Mouse (Mus musculus): ENCODE measurements at regions not wholly inside any gene's neighbourhood (a gene's known extent, or its start where the extent isn't known, plus 50 kb on each side); places are given as distances from the start of the nearest gene placed in this dataset.

DNA sequence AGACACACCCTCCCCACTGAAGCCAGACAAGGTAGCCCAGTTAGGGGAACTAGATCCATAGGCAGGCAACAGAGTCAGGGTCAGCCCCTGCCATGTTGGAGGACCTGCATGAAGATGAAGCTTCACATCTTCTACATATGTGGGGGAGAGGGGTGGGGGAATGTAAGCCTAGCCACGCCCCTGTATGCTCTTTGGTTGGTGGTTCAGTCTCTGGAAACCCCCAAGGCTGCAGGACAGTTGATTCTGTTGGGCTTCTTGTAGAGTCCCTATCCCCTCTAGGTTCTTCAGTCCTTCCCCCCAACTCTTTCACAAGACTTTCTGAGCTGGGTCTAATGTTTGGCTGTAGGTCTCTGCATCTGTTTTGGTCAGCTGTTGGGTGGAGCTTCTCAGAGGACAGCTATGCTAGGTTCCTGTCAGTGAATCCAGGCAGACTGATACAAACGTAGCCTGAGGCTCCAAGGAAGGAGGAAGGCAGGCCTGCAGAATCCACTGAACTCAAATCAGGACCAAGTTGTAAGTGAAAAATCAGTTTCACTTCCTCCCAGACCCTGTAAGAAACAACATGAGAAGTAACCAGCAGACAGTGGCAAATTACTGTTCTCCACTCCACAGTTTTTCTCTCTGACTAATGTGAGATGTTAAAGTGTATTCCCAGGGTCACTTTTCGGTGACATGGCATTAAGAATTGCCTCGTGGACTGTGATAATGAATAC is 476.9 kb downstream of the Arl4a start:
- TF ChIP-seq CTCF (IDR thresholded peaks at IDR 0.05; ENCODE audit: low read depth, low read length) (no peak), GATA1 (IDR thresholded peaks at IDR 0.05; ENCODE audit: borderline replicate concordance, low read length) (no peak), TAL1 (conservative IDR thresholded peaks at IDR 0.05; ENCODE audit: low read depth, low read length) (no peak), GATA2 (IDR thresholded peaks at IDR 0.05; ENCODE audit: borderline replicate concordance, low read depth, low read length) (no peak), POLR2AphosphoS5 (IDR thresholded peaks at IDR 0.05; ENCODE audit: insufficient replicate concordance, low read depth, low read length) (no peak)

Data from G1E (cell line).